Mouse (Mus musculus) splenic B cell, adult 2 months (primary cell): ENCODE results near the gene 4933416C03Rik.

Experiments
- DNase-seq: peaks from one replicate; pipeline ENCODE4 v3.0.0-alpha.2; 2011; ENCODE audit warnings: low read depth, low spot score
- H3K27me3 ChIP-seq: 2 replicates; pipeline ENCODE4 v1.6.1; 2012; ENCODE audit warnings: mild to moderate bottlenecking, low read length, moderate library complexity, mixed read lengths; ENCODE audit not compliant: control insufficient read depth, poor library complexity, insufficient read depth, severe bottlenecking
- H3K36me3 ChIP-seq: 2 replicates; pipeline ENCODE4 v1.6.1; 2012; ENCODE audit warnings: mild to moderate bottlenecking, low read length, moderate library complexity, mixed read lengths; ENCODE audit not compliant: control insufficient read depth, poor library complexity, insufficient read depth, severe bottlenecking

The 4933416C03Rik gene

DNA sequence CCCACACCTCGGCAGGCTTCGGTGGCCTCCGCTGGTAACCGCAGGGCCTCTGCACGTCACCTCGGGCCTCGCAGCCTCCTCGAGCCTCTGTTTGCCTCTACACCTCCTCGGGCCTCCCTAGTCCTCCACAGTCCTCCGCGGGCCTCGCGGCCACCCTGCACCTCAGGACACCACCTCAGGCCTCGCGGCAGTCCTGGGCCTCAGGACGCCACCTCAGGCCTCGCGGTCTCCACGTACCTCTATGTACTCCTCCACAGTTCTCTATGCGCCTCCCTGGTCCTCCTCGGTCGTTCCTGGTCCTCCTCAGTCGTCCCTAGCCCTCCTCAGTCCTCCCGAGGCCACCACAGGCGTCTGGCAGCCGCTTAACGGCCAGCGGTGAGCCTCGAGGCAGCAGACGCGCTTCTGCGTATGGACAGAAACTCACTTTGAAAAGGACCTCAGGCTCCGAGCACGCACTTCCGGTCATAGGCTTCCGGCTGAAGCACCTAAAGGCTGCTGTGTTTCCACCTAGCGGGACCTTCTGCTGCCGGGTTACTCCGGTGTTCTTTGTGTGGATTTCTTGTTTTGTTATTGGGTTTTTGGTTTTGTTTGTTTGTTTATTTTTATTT is at the start of gene 4933416C03Rik:
4933416C03Rik (minus strand) TSS at position 51 of the 608 bp plus-strand sequence.
- H3K36me3 ChIP-seq, result no peaks in the 10 kb centered on the region
- no peak for DNase-seq
- H3K27me3 ChIP-seq, result no peaks in the 10 kb centered on the region

DNA sequence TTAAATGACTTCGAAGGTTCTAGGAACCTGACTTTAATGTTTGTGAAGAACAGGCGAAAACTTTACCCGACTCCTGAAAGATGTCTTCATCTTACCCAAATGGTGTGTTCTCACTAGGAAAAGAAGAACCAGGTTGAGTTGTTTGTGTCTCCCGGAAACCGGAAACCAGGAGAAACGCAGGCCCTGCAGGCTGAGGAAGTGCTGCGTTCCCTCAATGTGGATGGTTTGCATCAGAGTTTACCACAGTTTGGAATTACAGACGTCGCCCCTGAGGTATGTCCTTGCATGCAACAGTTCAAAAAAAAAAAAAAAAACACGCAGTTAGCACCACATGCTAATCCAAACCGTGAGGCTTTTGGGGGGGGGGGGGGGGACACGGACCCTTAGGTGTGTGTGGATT is 48.6 kb upstream of the 4933416C03Rik start:
- Histone ChIP-seq H3K36me3 (no peaks in the 10 kb centered on the region), H3K27me3 (no peaks in the 10 kb centered on the region)
- no peak for DNase-seq

DNA sequence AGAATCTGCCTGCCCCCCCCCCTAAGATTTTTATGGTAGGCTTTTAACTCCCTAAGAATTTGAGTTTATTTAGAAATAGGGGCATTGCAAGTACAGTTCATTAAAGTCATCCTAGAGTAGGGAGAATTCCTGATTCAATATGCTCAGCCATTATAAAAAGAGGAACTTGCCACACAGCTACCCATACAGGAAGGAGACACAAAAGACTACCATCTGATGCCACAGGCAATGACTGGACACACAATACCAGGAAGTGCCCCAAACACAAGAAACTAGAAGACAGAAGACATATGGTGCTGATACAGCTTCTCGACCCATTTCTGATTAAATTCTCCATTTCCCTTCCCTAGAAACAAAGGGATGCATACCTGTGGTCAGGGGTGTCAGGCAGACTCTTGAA is 43.0 kb upstream of the 4933416C03Rik start:
- no peak for DNase-seq
- no peaks in the 10 kb centered on the region for H3K36me3 ChIP-seq

DNA sequence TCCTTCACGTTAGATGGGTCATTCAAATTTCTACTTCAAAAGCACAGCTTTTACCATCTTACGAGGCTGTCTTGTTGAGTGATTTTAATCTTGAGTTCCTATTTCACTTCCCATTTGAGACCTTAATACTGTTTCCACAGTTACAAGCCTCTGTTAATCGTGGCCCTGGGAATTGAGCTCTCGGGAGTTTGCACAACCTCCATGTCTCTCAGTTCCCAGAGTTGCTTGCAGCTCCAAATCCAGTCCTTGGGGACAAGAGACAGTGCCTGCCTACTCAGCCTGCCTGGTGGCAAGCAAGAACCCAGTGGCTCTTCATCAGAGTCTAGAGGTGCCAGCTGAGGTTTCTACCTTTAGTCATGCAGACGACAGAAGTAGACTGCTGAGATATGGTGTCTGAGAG is 41.0 kb upstream of the 4933416C03Rik start:
- DNase-seq, result no peak
- Histone ChIP-seq H3K27me3 (no peaks in the 10 kb centered on the region), H3K36me3 (no peaks in the 10 kb centered on the region)

More for the DNA sequence above, 43.0 kb upstream of the 4933416C03Rik start:
- no peaks in the 10 kb centered on the region for H3K27me3 ChIP-seq

DNA sequence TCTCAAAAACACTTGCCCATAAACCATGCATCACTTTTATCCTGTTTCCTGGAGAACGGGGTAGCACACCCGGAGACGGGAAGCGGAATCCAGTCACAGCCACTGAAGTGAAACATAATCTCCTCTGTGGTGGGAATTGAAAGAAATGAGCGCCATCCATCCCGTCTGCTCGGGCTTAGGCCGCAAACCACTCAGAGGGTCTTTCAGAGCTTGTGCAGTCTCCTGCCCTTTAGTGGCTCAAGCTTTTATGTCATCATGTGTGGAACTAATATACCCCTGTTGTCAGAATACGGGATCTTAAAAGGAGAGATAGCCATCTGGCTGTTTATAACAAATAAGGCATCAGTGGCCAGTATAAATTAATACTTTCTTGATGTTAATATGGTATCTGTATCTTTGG is 32.4 kb upstream of the 4933416C03Rik start:
- H3K36me3 ChIP-seq, result no peaks in the 10 kb centered on the region
- DNase-seq, result no peak
- no peaks in the 10 kb centered on the region for H3K27me3 ChIP-seq

DNA sequence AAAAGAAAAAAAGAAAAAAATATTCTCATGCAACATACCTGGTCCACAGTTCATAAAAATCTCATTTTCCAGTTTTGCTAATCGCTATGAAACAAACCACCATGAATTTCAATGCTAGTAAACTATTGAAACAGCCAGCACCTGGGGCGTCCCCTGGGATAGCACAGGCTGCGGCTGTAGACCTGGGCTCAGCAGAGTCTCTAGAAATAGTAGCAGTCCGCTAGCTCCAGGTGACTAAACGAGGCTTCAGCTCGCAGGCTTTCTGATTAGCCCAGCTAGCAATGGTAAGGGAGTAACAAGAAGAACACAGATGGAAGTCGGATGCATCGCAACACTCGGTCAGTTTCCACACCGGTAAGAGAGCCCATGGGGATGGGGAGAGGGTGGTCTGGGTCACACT is 30.0 kb upstream of the 4933416C03Rik start:
- no peaks in the 10 kb centered on the region for H3K27me3 ChIP-seq
- no peaks in the 10 kb centered on the region for H3K36me3 ChIP-seq
- no peak for DNase-seq

DNA sequence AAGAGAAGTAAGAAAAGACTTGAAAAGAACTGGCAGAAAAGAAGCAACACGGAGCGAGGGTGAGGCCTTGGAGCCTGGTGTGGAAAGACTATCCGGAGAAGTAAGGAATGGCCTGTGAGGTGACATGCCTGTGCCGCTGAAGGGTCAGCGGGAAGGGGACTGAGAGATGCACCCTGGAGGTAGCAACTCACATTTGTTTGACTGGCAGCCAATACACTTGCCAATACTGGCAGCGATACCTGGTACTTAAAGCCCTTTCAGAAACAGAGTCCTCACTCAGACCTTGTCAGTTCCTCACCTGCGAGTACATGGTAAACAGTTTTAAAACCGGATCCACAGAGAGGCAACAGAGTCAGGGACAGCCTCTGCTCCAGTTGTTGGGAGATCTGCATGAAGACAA is 26.5 kb upstream of the 4933416C03Rik start:
- no peaks in the 10 kb centered on the region for H3K36me3 ChIP-seq
- no peak for DNase-seq
- H3K27me3 ChIP-seq, result no peaks in the 10 kb centered on the region

DNA sequence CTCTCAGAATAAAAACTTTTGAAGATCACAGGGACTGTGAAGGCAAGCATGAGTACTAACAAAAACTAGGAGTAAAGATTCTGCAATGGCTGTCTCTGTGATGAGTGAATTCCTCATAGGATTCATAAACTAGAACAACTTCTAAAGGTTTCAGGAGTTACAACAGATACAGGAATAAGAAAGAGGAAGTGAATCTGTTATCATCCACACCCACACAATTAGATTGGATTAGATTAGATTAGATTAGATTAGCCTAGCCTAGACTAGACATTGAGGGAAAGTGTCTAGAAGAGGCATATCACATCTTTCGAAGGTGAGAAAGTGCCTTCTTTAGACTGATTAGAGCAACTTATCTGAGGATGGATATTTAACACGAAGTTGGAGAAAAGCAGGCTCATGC is 21.5 kb upstream of the 4933416C03Rik start:
- no peaks in the 10 kb centered on the region for H3K27me3 ChIP-seq
- no peaks in the 10 kb centered on the region for H3K36me3 ChIP-seq
- no peak for DNase-seq

DNA sequence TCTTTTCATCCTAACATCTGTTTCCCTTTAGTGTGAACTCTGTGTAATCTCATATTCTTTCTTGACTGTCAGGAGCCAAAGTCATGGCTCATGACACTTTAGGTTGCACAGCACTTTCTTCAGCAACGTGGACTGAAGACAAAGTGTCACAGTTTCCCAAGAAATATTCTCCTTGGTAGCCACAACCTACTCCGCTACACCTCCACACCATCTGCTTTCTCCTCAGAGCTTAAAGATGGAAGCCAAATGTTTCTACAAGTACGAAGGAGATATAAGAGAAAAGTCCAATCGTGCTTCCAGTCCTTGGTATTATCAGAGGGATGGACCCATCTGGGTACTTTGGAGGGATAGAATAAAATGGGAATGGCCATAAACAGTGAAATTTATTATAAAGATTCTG is 18.5 kb upstream of the 4933416C03Rik start:
- no peak for DNase-seq
- Histone ChIP-seq H3K27me3 (no peaks in the 10 kb centered on the region), H3K36me3 (no peaks in the 10 kb centered on the region)

DNA sequence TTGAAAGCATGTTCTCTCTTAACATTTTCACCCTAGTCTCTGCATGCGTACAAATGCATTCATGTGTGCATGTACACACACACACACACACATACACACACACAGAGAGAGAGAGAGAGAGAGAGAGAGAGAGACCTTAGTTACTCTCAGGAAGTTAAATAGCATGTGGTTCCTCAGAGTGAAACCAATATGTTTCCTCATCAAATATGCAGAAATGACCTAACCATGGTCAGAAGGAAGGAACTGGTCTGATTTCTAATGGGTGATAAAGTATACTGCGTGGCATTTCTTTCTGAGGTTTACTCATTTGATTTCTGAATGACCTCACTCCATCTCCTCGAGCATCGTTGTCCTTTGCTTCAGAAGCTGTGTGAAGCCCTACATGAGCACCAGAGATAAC is 17.5 kb upstream of the 4933416C03Rik start:
- DNase-seq, result no peak
- Histone ChIP-seq H3K27me3 (no peaks in the 10 kb centered on the region), H3K36me3 (no peaks in the 10 kb centered on the region)

DNA sequence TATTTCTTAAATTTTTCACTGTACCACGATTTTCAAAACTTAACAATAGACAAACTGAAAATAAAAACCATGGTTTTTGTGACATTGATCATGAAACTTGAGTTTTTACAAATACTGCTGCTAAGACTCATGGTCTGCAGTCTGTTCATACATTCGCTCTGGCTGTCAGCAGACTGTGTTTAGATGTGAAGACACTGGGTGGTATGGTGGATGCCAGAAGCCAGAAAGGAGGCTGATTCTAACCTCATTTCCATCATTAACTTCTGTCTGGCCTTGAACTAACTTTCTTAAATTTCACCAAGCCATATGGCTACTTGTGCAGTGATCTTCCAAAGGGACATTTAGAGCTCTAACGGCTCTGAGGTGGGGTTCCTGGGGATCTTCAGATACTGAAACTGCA is 16.7 kb upstream of the 4933416C03Rik start:
- H3K27me3 ChIP-seq, result no peaks in the 10 kb centered on the region
- no peak for DNase-seq
- H3K36me3 ChIP-seq, result no peaks in the 10 kb centered on the region

DNA sequence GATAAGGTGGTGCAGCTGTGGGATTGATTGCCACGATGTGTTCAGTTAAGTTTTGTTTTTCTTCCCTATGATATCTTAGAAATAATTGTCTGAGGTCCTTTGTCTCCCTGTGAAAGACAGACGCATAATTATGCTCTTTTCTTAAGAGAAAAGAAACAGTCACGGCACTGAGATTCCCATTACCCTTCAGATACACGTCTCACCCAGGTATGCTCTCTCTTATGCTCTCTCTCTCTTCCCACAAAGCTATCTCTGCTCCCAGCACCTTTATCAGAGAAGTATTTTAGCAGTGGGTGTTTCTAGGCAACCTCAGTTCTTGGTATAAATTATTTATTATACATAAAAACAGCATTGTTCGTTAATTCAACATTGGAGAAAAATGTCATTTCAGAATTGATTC is 11.6 kb upstream of the 4933416C03Rik start:
- DNase-seq, result no peak
- H3K36me3 ChIP-seq, result no peaks in the 10 kb centered on the region
- no peaks in the 10 kb centered on the region for H3K27me3 ChIP-seq

DNA sequence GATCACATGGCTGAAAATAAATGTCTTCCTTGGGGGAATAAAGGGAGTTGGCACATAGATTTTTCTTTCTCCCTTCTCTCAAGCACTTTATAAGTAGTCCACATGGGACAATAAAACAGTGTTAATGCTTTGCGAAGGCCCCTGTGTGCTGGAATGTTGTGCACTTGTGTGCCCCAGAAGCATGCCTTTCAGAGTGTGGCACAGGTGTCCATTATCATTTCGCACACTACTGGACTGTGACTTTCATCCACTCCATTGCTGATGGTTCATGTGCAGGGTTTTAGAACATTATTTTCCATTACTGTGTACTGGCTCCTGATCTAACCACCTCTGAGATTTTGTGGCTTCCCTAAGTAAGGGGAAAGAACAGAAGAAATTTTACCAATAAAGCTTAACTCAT is 10.1 kb upstream of the 4933416C03Rik start:
- Histone ChIP-seq H3K27me3 (no peaks in the 10 kb centered on the region), H3K36me3 (no peaks in the 10 kb centered on the region)
- DNase-seq, result no peak

DNA sequence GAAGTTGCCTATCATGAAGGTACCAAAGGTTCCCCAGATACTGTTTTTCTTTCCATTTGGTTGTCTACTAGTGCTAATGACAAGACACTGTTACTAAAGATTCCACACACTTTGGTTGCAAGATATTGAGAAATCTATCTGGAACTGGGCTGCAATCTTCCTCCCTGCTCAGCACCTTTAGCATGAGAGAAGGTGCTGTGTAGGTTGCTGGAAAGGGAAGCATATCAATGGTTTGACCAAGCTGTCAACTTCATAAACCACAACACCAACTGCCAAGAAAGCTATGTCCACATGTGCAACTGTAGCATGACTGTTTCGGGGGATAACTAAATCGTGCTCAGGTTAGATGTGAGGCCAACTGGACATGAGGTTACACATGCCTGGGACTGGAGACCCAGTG is 7.7 kb upstream of the 4933416C03Rik start:
- no peak for DNase-seq
- H3K27me3 ChIP-seq, result no peaks in the 10 kb centered on the region
- H3K36me3 ChIP-seq, result no peaks in the 10 kb centered on the region

DNA sequence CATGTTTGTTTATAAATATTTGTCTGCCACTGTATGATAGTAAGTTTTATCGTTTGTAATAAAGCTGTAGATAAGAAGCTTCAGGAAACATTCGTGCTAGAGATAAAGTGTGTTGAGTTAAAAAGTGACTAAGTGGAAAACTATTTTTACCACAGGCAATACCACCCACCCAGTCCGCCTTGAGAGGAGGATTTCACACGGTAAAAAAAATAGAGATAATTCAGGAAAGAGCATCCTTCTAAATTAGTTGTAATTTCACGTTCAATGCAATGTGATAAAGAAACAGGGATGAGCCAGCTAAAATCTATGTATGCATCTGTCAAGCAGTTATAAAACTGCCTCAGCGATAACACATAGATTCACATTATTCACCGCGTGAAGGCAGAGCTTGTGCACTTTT is 3.3 kb upstream of the 4933416C03Rik start:
- no peaks in the 10 kb centered on the region for H3K27me3 ChIP-seq
- DNase-seq, result no peak
- no peaks in the 10 kb centered on the region for H3K36me3 ChIP-seq
